Mouse (Mus musculus) mouse trophoblast stem cell (cell line): ENCODE results near the gene 1700013G24Rik.

Experiments
- in situ Hi-C, 2 experiments: fragments of 300-500 bp; cut with MseI, MboI; formaldehyde crosslinking; loops; 2 replicates in 1 of 2; 3 replicates in 1 of 2; pipeline ENCODE4 v1.15.1; 2025

The 1700013G24Rik gene

GRCm38 (mm10) chr4:137476065-137476760 is 23.1 kb downstream of the 1700013G24Rik start:
- in situ Hi-C loops = no loop called here

- in situ Hi-C loops = no loop called here
Observed at GRCm38 (mm10) chr4:137476761-137477237, 23.7 kb downstream of the 1700013G24Rik start.

- in situ Hi-C loops = no loop called here
Observed at GRCm38 (mm10) chr4:137477611-137478010, 24.5 kb downstream of the 1700013G24Rik start.

DNA sequence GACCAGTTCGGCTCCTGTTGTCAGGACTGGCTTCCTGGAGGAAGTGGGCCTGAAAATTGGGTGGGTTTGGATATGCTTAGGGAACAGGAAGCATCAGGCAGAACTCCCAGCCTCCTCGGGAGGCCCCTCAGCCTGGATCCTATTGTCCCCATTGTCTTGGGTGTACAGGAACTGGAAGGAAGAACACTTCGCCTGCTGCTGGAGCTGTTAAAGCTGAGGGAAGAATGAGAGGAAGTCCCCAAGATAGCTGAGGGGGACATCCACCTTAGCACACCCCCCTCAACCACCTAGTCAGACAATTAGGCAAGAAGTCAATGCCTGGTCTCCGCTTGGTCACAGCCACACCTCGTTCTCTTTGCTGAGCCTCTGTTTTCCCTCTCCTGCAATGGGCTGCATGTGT is 25.2 kb downstream of the 1700013G24Rik start:
- in situ Hi-C loops = no loop called here

GRCm38 (mm10) chr4:137479757-137480156 is 26.7 kb downstream of the 1700013G24Rik start:
- in situ Hi-C loops = no loop called here

DNA sequence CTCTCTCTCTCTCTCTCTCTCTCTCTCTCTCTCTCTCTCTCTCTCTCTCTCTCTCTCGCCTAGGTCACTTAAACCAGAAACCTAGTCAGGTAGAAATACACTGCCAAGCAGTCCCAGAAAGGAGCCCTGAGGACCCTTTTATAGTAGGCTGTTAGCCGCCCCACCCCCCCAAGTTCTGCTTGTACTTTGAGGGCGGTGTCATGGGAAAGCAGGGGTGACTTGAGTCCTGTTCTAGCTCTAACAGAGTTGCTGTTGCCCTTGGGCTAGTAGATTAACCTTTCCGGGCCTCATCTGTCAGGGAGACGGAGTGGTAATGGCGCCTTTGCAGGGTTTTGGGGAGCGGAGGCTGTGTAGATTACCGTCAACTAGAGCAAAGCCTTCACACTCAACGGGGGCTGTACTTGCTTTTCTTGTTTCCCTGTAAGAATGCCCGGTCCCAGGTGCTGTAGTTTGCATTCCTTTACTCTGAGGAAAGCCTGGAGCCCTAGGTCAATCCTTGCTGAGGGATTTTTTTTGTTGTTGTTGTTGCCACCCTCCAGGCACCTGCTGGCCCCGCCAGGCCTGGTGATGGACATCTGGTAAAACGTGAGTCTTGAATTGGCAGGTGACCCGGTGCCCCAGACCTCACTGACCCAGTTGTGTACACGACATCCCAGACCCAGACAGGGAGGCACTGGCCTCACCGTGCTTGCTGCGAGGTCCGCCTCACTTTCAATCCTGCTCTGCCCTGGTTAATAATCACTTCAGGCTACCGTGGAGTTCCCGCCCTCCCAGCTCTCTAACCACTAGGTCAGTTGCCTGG is 27.3 kb downstream of the 1700013G24Rik start:
- in situ Hi-C loops = no loop called here

DNA sequence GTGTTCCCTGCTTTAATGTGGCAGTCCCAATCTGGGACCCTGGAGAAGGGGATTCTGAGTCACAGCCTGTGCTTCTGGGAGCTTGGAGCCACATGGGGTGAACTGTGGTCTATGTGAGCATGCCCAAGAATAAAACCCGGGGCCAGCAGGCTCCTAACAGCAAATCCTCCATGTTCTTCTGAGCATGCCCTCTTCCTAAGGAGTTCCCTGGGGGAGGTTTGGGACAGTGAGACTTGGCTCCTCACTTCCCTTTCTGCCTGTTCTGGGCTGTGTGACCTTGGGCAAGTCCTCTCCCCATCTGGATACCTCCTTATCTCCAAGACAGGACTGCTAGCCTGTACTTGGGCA is 27.9 kb downstream of the 1700013G24Rik start:
- in situ Hi-C loops = no loop called here

GRCm38 (mm10) chr4:137481381-137482030 is 28.4 kb downstream of the 1700013G24Rik start:
- in situ Hi-C loops = no loop called here

DNA sequence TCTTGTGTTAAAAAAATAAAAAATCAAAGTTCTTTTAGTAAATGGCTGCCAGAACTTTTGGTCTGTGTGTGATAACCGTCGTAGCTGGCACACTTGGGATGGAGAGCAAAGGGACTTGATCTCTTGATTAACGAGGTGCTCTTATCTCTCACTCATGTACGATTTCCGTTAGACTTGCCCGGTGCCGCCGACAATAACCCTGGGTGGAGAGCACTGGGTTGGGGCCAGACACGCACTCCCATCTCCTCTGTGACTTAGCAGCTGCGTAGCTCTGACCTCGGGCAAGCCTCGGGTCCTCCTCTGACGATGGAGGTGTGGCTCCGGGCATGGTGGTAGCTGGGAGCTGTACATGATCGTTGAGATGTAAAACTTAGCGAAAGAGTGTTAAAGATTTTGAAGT is 30.8 kb downstream of the 1700013G24Rik start:
- in situ Hi-C loops = no loop called here

GRCm38 (mm10) chr4:137484586-137484985 is 31.5 kb downstream of the 1700013G24Rik start:
- in situ Hi-C loops = no loop called here

- in situ Hi-C loops = no loop called here
Observed at GRCm38 (mm10) chr4:137485258-137485960, 32.3 kb downstream of the 1700013G24Rik start.

GRCm38 (mm10) chr4:137486081-137487014 is 33.3 kb downstream of the 1700013G24Rik start:
- in situ Hi-C loops = no loop called here

DNA sequence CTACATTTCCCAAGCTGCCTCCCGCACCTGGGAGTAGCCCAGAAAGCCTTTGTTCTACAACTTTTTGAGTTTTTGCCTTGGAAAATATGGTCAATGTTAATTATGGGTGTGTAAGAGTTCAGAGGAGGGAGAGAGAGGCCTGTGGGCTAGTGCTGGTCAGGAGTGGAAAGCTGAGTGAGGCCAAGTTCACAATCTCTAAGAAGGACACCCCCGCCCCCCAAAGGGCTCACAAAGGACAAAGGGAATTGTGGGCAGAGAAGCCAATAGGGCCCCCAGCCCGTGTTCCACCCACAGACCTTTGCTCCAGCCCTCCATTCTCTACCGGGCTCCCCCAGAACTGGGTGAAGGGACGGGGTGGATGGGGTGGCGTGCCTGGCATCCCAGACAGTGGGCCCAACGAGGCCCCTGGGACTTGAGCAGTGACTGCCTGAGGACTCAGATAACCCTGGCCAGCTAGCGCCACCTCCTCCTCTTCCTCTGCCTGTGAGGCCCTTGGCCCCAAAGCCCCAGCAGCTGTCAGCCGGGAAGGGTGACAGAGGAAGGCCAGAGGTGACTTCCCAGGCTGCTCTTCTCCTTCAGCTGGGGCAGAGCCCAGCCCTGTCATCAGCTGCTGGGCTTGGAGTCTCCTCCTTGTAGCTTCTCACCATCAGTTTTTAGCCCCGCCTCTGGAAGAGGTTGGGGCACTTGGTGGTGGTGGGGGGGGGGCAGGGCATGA is 34.4 kb downstream of the 1700013G24Rik start:
- in situ Hi-C loops = no loop called here

- in situ Hi-C loops = no loop called here
Observed at GRCm38 (mm10) chr4:137488038-137488437, 35.0 kb downstream of the 1700013G24Rik start.

DNA sequence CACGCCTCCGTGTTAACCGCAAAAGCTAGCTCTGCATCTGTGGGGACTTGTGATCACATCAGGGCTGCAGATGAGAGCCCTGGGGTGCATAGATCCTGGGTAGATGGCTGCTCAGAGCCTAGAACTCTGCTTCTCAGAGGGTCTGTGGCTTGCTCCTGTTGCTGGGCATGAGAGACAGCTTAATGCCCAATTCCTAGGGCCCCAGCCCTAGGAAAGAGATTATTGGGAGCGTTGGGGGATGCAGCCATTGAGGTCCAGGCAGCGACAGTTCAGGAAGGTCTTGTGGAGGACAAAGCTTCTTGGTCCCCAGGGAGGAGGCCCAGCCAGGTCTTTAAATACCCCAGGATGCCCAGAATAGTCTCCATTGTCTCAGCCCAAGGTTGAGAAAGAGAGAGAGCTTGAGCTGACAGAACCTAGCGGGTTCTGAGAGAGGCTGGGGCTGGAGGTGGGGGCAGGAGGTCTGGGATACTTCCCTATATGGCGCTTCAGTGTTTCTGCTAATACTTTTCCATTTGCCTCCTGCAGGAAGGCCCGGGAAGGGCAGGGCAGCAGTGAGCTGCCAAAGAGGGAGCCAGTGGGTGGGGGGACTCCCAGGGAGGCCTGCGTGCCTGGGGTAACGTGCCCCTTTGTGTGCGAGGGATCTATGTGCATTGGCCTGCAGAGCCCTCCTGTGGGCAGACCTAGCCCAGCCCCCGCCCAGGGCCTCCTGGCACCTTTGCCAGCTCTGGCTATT is 35.7 kb downstream of the 1700013G24Rik start:
- in situ Hi-C loops = no loop called here

- in situ Hi-C loops = no loop called here
Observed at GRCm38 (mm10) chr4:137489996-137490395, 36.9 kb downstream of the 1700013G24Rik start.

DNA sequence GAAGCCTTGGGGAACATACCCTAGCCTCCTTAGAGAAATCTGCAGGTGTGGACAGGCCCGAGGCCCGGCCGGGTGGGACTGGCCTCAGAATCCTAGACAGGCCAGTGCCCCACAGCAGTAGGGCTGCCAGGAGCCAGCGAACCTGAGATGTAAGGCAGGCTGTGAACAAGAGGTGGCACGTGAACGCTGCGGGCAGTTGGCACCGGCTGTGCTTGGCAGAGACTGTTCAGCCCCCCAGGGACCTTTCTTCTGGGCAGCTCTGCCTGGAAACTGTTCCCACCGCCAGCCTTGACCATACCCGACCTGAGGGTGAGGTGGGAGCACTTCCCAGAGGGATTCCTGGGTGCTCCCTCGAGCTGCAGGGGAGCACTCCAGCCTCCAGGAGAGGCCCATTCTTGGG is 39.5 kb downstream of the 1700013G24Rik start:
- in situ Hi-C loops = no loop called here

- in situ Hi-C loops = no loop called here
Observed at GRCm38 (mm10) chr4:137493187-137493586, 40.1 kb downstream of the 1700013G24Rik start.

- in situ Hi-C loops = no loop called here
Observed at GRCm38 (mm10) chr4:137494751-137495500, 41.8 kb downstream of the 1700013G24Rik start.
